In genomic region chr4:145245581-145245980, GRCm38 (mm10) we compare ENCODE assay signal across 9 mouse cellular contexts. TPM values are rescaled to one million over a fixed set of nuclear protein-coding genes. Genes with fewer than 3 reads are reported as not detected.
DNase-seq lines count a peak whose midpoint lies in the region; ATAC-seq and TF ChIP-seq lines count a peak whose summit lies in the region.
"Had no signal": no experiment of that assay in that cellular context is flagged by ENCODE, and none has a peak within 500 bp of the region (broad histone marks: within the 10 kb centered on the region; RNA-seq: fewer than 3 reads in every experiment).

No protein-coding gene starts in this region.

- TF ChIP-seq POLR2A in bone marrow, adult 2 months (IDR thresholded peaks at IDR 0.05; ENCODE audit: borderline replicate concordance, control insufficient read depth, low read depth, low read length) = no peak

- no peak overlapping the region for H3K27ac ChIP-seq in heart, embryonic 13.5 days (replicated peaks)
- no peak overlapping the region for H3K27ac ChIP-seq in bone marrow, adult 2 months (ENCODE audit: control insufficient read depth, insufficient read depth, low read depth, low read length, poor library complexity)
- H3K27ac ChIP-seq in hindbrain, embryonic 16.5 days (ENCODE audit: low read depth, low read length) = no peak overlapping the region
- no peak overlapping the region for H3K27ac ChIP-seq in midbrain, embryonic 12.5 days (replicated peaks)

- H3K4me1 ChIP-seq in heart, embryonic 13.5 days = peaks cover 11% of the 10 kb centered on the region
- peaks cover 7% of the 10 kb centered on the region; the same call in 1 of the 2 replicates for H3K4me1 ChIP-seq in bone marrow, adult 2 months (ENCODE audit: control insufficient read depth, insufficient read depth, low read length)
- H3K4me1 ChIP-seq in hindbrain, embryonic 16.5 days (ENCODE audit: control insufficient read depth, insufficient read depth, low read depth, low read length) = no peaks in the 10 kb centered on the region; the same call in 1 of the 2 replicates
- peaks cover 7% of the 10 kb centered on the region; the same call in 1 of the 2 replicates for H3K4me1 ChIP-seq in midbrain, embryonic 12.5 days

- peak overlapping the region; percentile 94 for H3K4me2 ChIP-seq in heart, embryonic 13.5 days
- peak overlapping the region; percentile 62 for H3K4me2 ChIP-seq in hindbrain, embryonic 16.5 days (ENCODE audit: low read length)
- H3K4me2 ChIP-seq in midbrain, embryonic 12.5 days (replicated peaks) = peak overlapping the region; percentile 67

- H3K36me3 ChIP-seq in heart, embryonic 13.5 days = no peaks in the 10 kb centered on the region
- no peaks in the 10 kb centered on the region for H3K36me3 ChIP-seq in hindbrain, embryonic 16.5 days (ENCODE audit: control insufficient read depth, insufficient read depth, low read length)
- H3K36me3 ChIP-seq in midbrain, embryonic 12.5 days = no peaks in the 10 kb centered on the region

- no peaks in the 10 kb centered on the region for H3K9me3 ChIP-seq in heart, embryonic 13.5 days
- H3K9me3 ChIP-seq in hindbrain, embryonic 16.5 days (ENCODE audit: control insufficient read depth, low read length) = no peaks in the 10 kb centered on the region
- no peaks in the 10 kb centered on the region for H3K9me3 ChIP-seq in midbrain, embryonic 12.5 days

- DNase-seq in heart, adult 18-20 months = no peak
- DNase-seq in frontal cortex, postnatal 10 days (ENCODE audit: low spot score in 2 of 2) = no peak
- no peak for DNase-seq in embryo, embryonic 10.5 days (ENCODE audit: low spot score)
- DNase-seq in spleen, adult 18-20 months = no peak
- DNase-seq: thymus, postnatal 25 days had no signal

- H3K27me3 ChIP-seq in heart, embryonic 13.5 days (replicated peaks) = peaks cover 51% of the 10 kb centered on the region
- H3K27me3 ChIP-seq in hindbrain, embryonic 16.5 days (replicated peaks; ENCODE audit: control insufficient read depth, insufficient read depth, low read length) = peaks cover 9% of the 10 kb centered on the region
- H3K27me3 ChIP-seq in midbrain, embryonic 12.5 days = peaks cover 34% of the 10 kb centered on the region

- TF ChIP-seq CTCF in bone marrow, adult 2 months (IDR thresholded peaks at IDR 0.05; ENCODE audit: control insufficient read depth, insufficient read depth, low read length) = no peak

- no peak overlapping the region for H3K9ac ChIP-seq in heart, embryonic 13.5 days
- no peak overlapping the region for H3K9ac ChIP-seq in hindbrain, embryonic 16.5 days (ENCODE audit: low read depth, low read length)
- H3K9ac ChIP-seq in midbrain, embryonic 12.5 days (replicated peaks) = no peak overlapping the region

- peak overlapping the region; percentile 62 for H3K4me3 ChIP-seq in heart, embryonic 13.5 days
- peak overlapping the region; percentile 68 for H3K4me3 ChIP-seq in bone marrow, adult 2 months (replicated peaks; ENCODE audit: control insufficient read depth, low read depth, low read length)
- peak overlapping the region; percentile 41 for H3K4me3 ChIP-seq in hindbrain, embryonic 16.5 days (ENCODE audit: low read length)
- H3K4me3 ChIP-seq in midbrain, embryonic 12.5 days = no peak overlapping the region

- no peak for ATAC-seq in heart, embryonic 13.5 days (ENCODE audit: extremely low read depth, insufficient number of reproducible peaks, low FRiP score, low TSS enrichment)
- 0 out of 2 replicates have a peak, but pooled peaks have one; percentile 7 for ATAC-seq in hindbrain, embryonic 16.5 days
- ATAC-seq in midbrain, embryonic 12.5 days (ENCODE audit: low FRiP score, low read depth) = no peak

- WGBS in heart, embryonic 13.5 days = 76% methylated on average over 3 of the region's 3 CpGs
- WGBS in bone marrow, adult 2 months = 61% methylated on average over 3 of the region's 3 CpGs
- 96% methylated on average over 3 of the region's 3 CpGs for WGBS in hindbrain, embryonic 16.5 days
- WGBS in midbrain, embryonic 12.5 days = 82% methylated on average over 3 of the region's 3 CpGs

RNA-seq across cellular contexts. Expression of gene Tnfrsf1b, which starts 1.1 kb away (rescaled TPM):
- polyA plus RNA-seq in heart, embryonic 13.5 days (2015; fragmentation: Nextera tagmentation; extraction: Ambion mirVana) = 2.7 and 3.0 TPM in 2 replicates
- total RNA-seq in heart, adult 18-20 months (2021) = 1 to 10 TPM; 6.5 to 6.6 TPM
- polyA plus RNA-seq in bone marrow, adult 2 months (2011; ENCODE audit: insufficient read depth, insufficient read length, low replicate concordance, missing spikeins) = 3.6 and 14.0 TPM in 2 replicates
- polyA plus RNA-seq in hindbrain, embryonic 16.5 days (2015; fragmentation: Nextera tagmentation; extraction: Ambion mirVana) = 3.9 and 4.3 TPM in 2 replicates
- 2.6 TPM in 2 replicates for polyA plus RNA-seq in midbrain, embryonic 12.5 days (2016; fragmentation: Nextera tagmentation; extraction: Ambion mirVana)

RNA-seq across cellular contexts. Expression of gene Vps13d, which starts 50.8 kb away (rescaled TPM):
- 6.2 and 6.6 TPM in 2 replicates for polyA plus RNA-seq in heart, embryonic 13.5 days (2015; fragmentation: Nextera tagmentation; extraction: Ambion mirVana)
- 10 to 100 TPM; 75.5 to 76.4 TPM for total RNA-seq in heart, adult 18-20 months (2021)
- polyA plus RNA-seq in bone marrow, adult 2 months (2011; ENCODE audit: insufficient read depth, insufficient read length, low replicate concordance, missing spikeins) = 18.2 and 35.3 TPM in 2 replicates
- 11.4 and 11.9 TPM in 2 replicates for polyA plus RNA-seq in hindbrain, embryonic 16.5 days (2015; fragmentation: Nextera tagmentation; extraction: Ambion mirVana)
- 6.3 and 7.9 TPM in 2 replicates for polyA plus RNA-seq in midbrain, embryonic 12.5 days (2016; fragmentation: Nextera tagmentation; extraction: Ambion mirVana)
